Mouse (Mus musculus): Measurements from ENCODE around the gene Pfn4.
A peak's percentile ranks its signal among the peaks of the same experiment; 100 is the strongest.
"Not testable (repeated sequence)": the region's sequence is repeated elsewhere in the genome, so short reads cannot be mapped to it uniquely, and the experiment has no call there.

Gene Pfn4

GRCm38 (mm10) chr12:4784466-4784865 lies 15.6 kb downstream of the Pfn4 start:
- no peak for DNase-seq (ENCODE audit: extremely low read depth, low read depth)

- not testable (repeated sequence) for DNase-seq (ENCODE audit: extremely low read depth, low read depth)
These were observed 19.3 kb downstream of the Pfn4 start for GRCm38 (mm10) chr12:4788128-4788527.

- DNase-seq (ENCODE audit: extremely low read depth, low read depth): no peak
These were observed 24.9 kb downstream of the Pfn4 start for GRCm38 (mm10) chr12:4793718-4794117.

GRCm38 (mm10) chr12:4797471-4797870 lies 28.6 kb downstream of the Pfn4 start:
- DNase-seq (ENCODE audit: extremely low read depth, low read depth): not testable (repeated sequence)

GRCm38 (mm10) chr12:4811036-4811435 lies 42.2 kb downstream of the Pfn4 start:
- no peak for DNase-seq (ENCODE audit: extremely low read depth, low read depth)

- DNase-seq (ENCODE audit: extremely low read depth, low read depth): no peak
These were observed 42.9 kb downstream of the Pfn4 start for GRCm38 (mm10) chr12:4811705-4812104.

- DNase-seq (ENCODE audit: extremely low read depth, low read depth): no peak
These were observed 44.8 kb downstream of the Pfn4 start for GRCm38 (mm10) chr12:4813636-4814035.

GRCm38 (mm10) chr12:4816680-4817360 lies 48.0 kb downstream of the Pfn4 start:
- DNase-seq (ENCODE audit: extremely low read depth, low read depth): peak; percentile 29

GRCm38 (mm10) chr12:4817361-4818101 lies 48.7 kb downstream of the Pfn4 start, which contains the start of gene Sf3b6:
Gene Sf3b6, plus strand, starts transcription at chr12:4817544.
- peak; percentile 88 for DNase-seq (ENCODE audit: extremely low read depth, low read depth)

- DNase-seq (ENCODE audit: extremely low read depth, low read depth): no peak
These were observed 58.4 kb downstream of the Pfn4 start for GRCm38 (mm10) chr12:4827256-4827655.
